Mouse (Mus musculus): ENCODE measurements around the gene Gm8127. TPM values are rescaled to one million over a fixed set of nuclear protein-coding genes. Genes with fewer than 3 reads are reported as not detected.
"Not testable (repeated sequence)": the region's sequence is repeated elsewhere in the genome, so short reads cannot be mapped to it uniquely, and the experiment has no call there.

The Gm8127 gene
- polyA plus RNA-seq, 1 experiment from 2014 or later: not detected

DNA sequence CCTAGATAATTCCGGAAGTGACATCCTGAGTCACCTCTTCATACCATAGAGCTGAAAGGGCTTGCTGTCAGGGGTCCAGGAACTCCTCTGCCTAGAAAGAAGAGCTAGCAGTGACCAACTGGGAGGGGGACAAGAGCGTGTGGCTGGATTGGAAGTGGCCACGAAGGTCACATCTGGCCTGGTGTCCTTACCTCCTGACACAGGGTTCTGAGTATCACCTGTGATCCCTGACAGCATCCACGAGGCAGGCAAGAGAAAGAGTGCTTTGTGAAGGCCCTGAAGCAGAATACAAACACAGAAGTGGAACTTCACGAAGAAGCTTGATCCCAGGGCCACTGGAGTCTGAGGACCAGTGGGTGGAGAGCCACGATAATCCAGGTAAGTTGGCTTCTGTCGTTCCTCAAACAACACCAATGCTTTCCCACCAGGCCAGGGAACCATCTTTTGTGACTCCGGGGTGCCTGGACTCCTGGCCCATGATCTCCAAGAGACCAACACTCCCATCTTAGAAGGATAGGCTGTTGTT lies 18.6 kb downstream of the Gm8127 start, which contains the start of gene Gm9732:
Gene Gm9732, plus strand, starts transcription at position 51 of the 526 bp plus-strand sequence.
- WGBS (ENCODE audit: insufficient replicate concordance): 76% methylated on average over 8 of the region's 8 CpGs
- H3K9me3 ChIP-seq (replicated peaks; ENCODE audit: control insufficient read depth, low read length); H3K27ac ChIP-seq (ENCODE audit: low read depth, low read length); H3K36me3 ChIP-seq (ENCODE audit: control insufficient read depth, insufficient read depth, low read length); H3K9ac ChIP-seq (ENCODE audit: low read depth, low read length); H3K27me3 ChIP-seq (ENCODE audit: control insufficient read depth, insufficient read depth, low read length); H3K4me1 ChIP-seq (ENCODE audit: control insufficient read depth, insufficient read depth, low read length); H3K4me2 ChIP-seq; ATAC-seq (replicated peaks; ENCODE audit: insufficient number of reproducible peaks, low FRiP score, low TSS enrichment); H3K4me3 ChIP-seq (ENCODE audit: low read depth, low read length): not testable (repeated sequence)

DNA sequence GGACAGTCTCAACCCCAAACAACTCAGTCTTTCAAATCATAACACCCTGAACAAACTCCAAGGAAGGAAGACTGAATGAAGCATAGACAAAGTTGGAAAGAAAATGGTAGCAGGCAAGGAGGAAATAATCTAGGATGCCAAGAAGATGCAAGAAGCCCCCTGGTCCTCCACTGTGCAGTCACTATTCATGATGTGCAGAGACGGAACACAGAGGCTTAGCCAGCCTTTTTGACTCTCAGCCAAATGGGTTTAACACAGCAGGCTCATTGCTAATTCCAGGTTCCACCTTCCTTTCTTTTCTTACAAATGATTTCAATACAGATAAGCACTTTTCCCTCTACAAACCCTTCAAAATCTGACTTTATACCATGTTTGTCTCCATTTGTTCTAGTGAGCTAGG lies 20.5 kb downstream of the Gm8127 start:
- H3K4me1 ChIP-seq (ENCODE audit: control insufficient read depth, insufficient read depth, low read length); H3K4me3 ChIP-seq (ENCODE audit: low read depth, low read length); H3K9ac ChIP-seq (ENCODE audit: low read depth, low read length); ATAC-seq (replicated peaks; ENCODE audit: insufficient number of reproducible peaks, low FRiP score, low TSS enrichment); H3K9me3 ChIP-seq (replicated peaks; ENCODE audit: control insufficient read depth, low read length); H3K27me3 ChIP-seq (ENCODE audit: control insufficient read depth, insufficient read depth, low read length); H3K36me3 ChIP-seq (ENCODE audit: control insufficient read depth, insufficient read depth, low read length); H3K27ac ChIP-seq (ENCODE audit: low read depth, low read length); H3K4me2 ChIP-seq: not testable (repeated sequence)
- WGBS (ENCODE audit: insufficient replicate concordance): 76% methylated on average over 1 of the region's 1 CpGs

GRCm38 (mm10) chr14:43269211-43269610 lies 24.4 kb downstream of the Gm8127 start:
- H3K36me3 ChIP-seq (ENCODE audit: control insufficient read depth, insufficient read depth, low read length); H3K4me3 ChIP-seq (ENCODE audit: low read depth, low read length); H3K27ac ChIP-seq (ENCODE audit: low read depth, low read length); H3K4me2 ChIP-seq; H3K9ac ChIP-seq (ENCODE audit: low read depth, low read length); H3K27me3 ChIP-seq (ENCODE audit: control insufficient read depth, insufficient read depth, low read length); ATAC-seq (replicated peaks; ENCODE audit: insufficient number of reproducible peaks, low FRiP score, low TSS enrichment); H3K4me1 ChIP-seq (ENCODE audit: control insufficient read depth, insufficient read depth, low read length); H3K9me3 ChIP-seq (replicated peaks; ENCODE audit: control insufficient read depth, low read length): not testable (repeated sequence)
- whole genome bisulfite sequencing (ENCODE audit: insufficient replicate concordance): 78% methylated on average over 2 of the region's 3 CpGs

DNA sequence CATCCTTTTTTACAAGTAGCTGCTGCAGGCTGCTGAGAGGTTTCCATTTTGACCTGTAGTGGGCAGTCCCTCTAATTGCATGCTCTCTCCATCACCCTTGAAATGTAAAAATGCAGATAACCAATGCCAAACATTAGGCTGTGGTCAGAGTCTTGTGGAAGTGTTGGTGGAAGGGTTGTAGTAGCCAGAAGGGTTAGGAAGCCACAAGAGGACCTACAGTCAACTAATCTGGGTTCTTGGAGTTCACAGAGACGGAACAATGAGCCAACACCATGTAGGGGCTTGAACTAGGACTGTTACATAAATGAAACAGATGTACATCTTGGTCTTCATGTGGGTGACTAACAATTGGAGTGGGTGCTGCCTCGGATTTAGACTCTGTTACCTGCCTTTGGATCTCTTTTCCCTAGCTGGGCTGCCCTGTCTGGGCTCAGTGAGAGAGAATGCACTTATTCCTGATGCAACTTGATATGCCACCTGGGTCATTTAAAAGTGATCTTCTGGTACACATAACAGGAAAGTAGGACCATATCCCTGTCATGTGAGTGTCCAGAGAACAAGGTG lies 25.0 kb downstream of the Gm8127 start:
- H3K9ac ChIP-seq (ENCODE audit: low read depth, low read length); H3K4me1 ChIP-seq (ENCODE audit: control insufficient read depth, insufficient read depth, low read length); H3K9me3 ChIP-seq (replicated peaks; ENCODE audit: control insufficient read depth, low read length); H3K4me2 ChIP-seq; H3K4me3 ChIP-seq (ENCODE audit: low read depth, low read length); H3K36me3 ChIP-seq (ENCODE audit: control insufficient read depth, insufficient read depth, low read length); H3K27ac ChIP-seq (ENCODE audit: low read depth, low read length); ATAC-seq (replicated peaks; ENCODE audit: insufficient number of reproducible peaks, low FRiP score, low TSS enrichment); H3K27me3 ChIP-seq (ENCODE audit: control insufficient read depth, insufficient read depth, low read length): not testable (repeated sequence)
- WGBS (ENCODE audit: insufficient replicate concordance): 47% methylated on average over 2 of the region's 2 CpGs

- ATAC-seq (replicated peaks; ENCODE audit: insufficient number of reproducible peaks, low FRiP score, low TSS enrichment); H3K9ac ChIP-seq (ENCODE audit: low read depth, low read length); H3K4me2 ChIP-seq; H3K4me1 ChIP-seq (ENCODE audit: control insufficient read depth, insufficient read depth, low read length); H3K9me3 ChIP-seq (replicated peaks; ENCODE audit: control insufficient read depth, low read length); H3K36me3 ChIP-seq (ENCODE audit: control insufficient read depth, insufficient read depth, low read length); H3K27ac ChIP-seq (ENCODE audit: low read depth, low read length); H3K4me3 ChIP-seq (ENCODE audit: low read depth, low read length); H3K27me3 ChIP-seq (ENCODE audit: control insufficient read depth, insufficient read depth, low read length): not testable (repeated sequence)
- 81% methylated on average over 3 of the region's 3 CpGs for WGBS (ENCODE audit: insufficient replicate concordance)
Measured at GRCm38 (mm10) chr14:43263421-43263820, 30.2 kb downstream of the Gm8127 start.

DNA sequence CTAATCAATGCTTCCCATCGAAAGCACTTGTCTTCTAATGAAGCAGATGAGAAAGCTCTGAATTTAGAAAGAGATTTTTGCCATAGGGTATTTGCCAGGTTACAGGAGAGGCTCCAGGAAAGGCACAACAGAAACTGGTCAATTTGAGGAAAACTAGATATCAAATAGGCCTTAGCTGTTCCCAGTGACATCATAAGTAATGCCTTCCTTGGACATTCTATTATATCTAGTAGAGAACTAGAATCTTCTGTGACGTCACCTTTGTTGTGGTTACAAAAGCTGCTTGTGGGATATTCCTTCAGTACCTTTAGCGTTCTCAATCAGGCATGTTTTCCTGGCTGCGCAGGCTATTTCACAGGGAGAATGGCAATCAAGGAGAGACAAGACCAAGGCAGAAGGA lies 35.3 kb downstream of the Gm8127 start, which contains the start of gene Gm8126:
Gene Gm8126, plus strand, starts transcription at position 301 of the 400 bp plus-strand sequence.
- ATAC-seq (replicated peaks; ENCODE audit: insufficient number of reproducible peaks, low FRiP score, low TSS enrichment); H3K4me3 ChIP-seq (ENCODE audit: low read depth, low read length); H3K36me3 ChIP-seq (ENCODE audit: control insufficient read depth, insufficient read depth, low read length); H3K9me3 ChIP-seq (replicated peaks; ENCODE audit: control insufficient read depth, low read length); H3K9ac ChIP-seq (ENCODE audit: low read depth, low read length); H3K27me3 ChIP-seq (ENCODE audit: control insufficient read depth, insufficient read depth, low read length); H3K27ac ChIP-seq (ENCODE audit: low read depth, low read length); H3K4me1 ChIP-seq (ENCODE audit: control insufficient read depth, insufficient read depth, low read length); H3K4me2 ChIP-seq: not testable (repeated sequence)
- WGBS (ENCODE audit: insufficient replicate concordance): 82% methylated on average over 2 of the region's 4 CpGs

- H3K4me1 ChIP-seq (ENCODE audit: control insufficient read depth, insufficient read depth, low read length); H3K9ac ChIP-seq (ENCODE audit: low read depth, low read length); H3K4me3 ChIP-seq (ENCODE audit: low read depth, low read length); ATAC-seq (replicated peaks; ENCODE audit: insufficient number of reproducible peaks, low FRiP score, low TSS enrichment); H3K36me3 ChIP-seq (ENCODE audit: control insufficient read depth, insufficient read depth, low read length); H3K4me2 ChIP-seq; H3K27me3 ChIP-seq (ENCODE audit: control insufficient read depth, insufficient read depth, low read length); H3K27ac ChIP-seq (ENCODE audit: low read depth, low read length); H3K9me3 ChIP-seq (replicated peaks; ENCODE audit: control insufficient read depth, low read length): not testable (repeated sequence)
- WGBS (ENCODE audit: insufficient replicate concordance): 81% methylated on average over 1 of the region's 1 CpGs
Measured at GRCm38 (mm10) chr14:43256511-43256910, 37.1 kb downstream of the Gm8127 start.

GRCm38 (mm10) chr14:43250549-43251253 lies 42.9 kb downstream of the Gm8127 start:
- WGBS (ENCODE audit: insufficient replicate concordance): 16% methylated on average over 5 of the region's 6 CpGs
- not testable (repeated sequence) for ATAC-seq (replicated peaks; ENCODE audit: insufficient number of reproducible peaks, low FRiP score, low TSS enrichment); H3K4me2 ChIP-seq; H3K36me3 ChIP-seq (ENCODE audit: control insufficient read depth, insufficient read depth, low read length); H3K27ac ChIP-seq (ENCODE audit: low read depth, low read length); H3K4me1 ChIP-seq (ENCODE audit: control insufficient read depth, insufficient read depth, low read length); H3K27me3 ChIP-seq (ENCODE audit: control insufficient read depth, insufficient read depth, low read length); H3K9ac ChIP-seq (ENCODE audit: low read depth, low read length); H3K4me3 ChIP-seq (ENCODE audit: low read depth, low read length); H3K9me3 ChIP-seq (replicated peaks; ENCODE audit: control insufficient read depth, low read length)
